Mouse (Mus musculus): ENCODE measurements around the gene 4930564D02Rik.

The 4930564D02Rik gene

GRCm38 (mm10) chr3:105127881-105128280 is 61.2 kb downstream of the 4930564D02Rik start:
- TF ChIP-seq GATA4 (IDR thresholded peaks at IDR 0.05; ENCODE audit: insufficient replicate concordance, low read length): no peak
